Mouse (Mus musculus): Measurements from ENCODE around the gene Cep83. TPM values are rescaled to one million over a fixed set of nuclear protein-coding genes. Genes with fewer than 3 reads are reported as not detected.

Gene Cep83
- total and polyA plus RNA-seq, 2 experiments, result 1.4 to 5.7 TPM

GRCm38 (mm10) chr10:94823971-94824760 is 135.7 kb downstream of the Cep83 start:
- DNase-seq (ENCODE audit: extremely low read depth, low read depth, low spot score), result no peak
- Histone ChIP-seq H3K27ac (replicated peaks; ENCODE audit: insufficient read depth, low read depth, low read length) (no peak overlapping the region), H3K4me3 (ENCODE audit: insufficient read depth, low read depth, low read length) (no peak overlapping the region), H3K36me3 (ENCODE audit: control insufficient read depth, insufficient read depth, low read length) (no peaks in the 10 kb centered on the region), H3K9ac (ENCODE audit: low read depth, low read length) (no peak overlapping the region), H3K27me3 (ENCODE audit: control insufficient read depth, insufficient read depth, low read length) (no peaks in the 10 kb centered on the region), H3K79me2 (ENCODE audit: control insufficient read depth, insufficient read depth, low read length) (no peaks in the 10 kb centered on the region), H3K4me1 (ENCODE audit: control insufficient read depth, insufficient read depth, low read length) (no peaks in the 10 kb centered on the region)
- TF ChIP-seq CTCF (IDR thresholded peaks at IDR 0.05; ENCODE audit: low read depth, low read length), result no peak
- TF ChIP-seq POLR2A (IDR thresholded peaks at IDR 0.05; ENCODE audit: extremely low read depth, insufficient read depth, low read length), result no peak
- WGBS, result 85% methylated on average over 11 of the region's 11 CpGs

- no peak for DNase-seq (ENCODE audit: extremely low read depth, low read depth, low spot score)
- WGBS, result 95% methylated on average over 2 of the region's 2 CpGs
Observed at GRCm38 (mm10) chr10:94825951-94826350, 137.5 kb downstream of the Cep83 start.

GRCm38 (mm10) chr10:94826436-94826835 is 138.0 kb downstream of the Cep83 start:
- Histone ChIP-seq H3K79me2 (ENCODE audit: control insufficient read depth, insufficient read depth, low read length) (no peaks in the 10 kb centered on the region), H3K27me3 (ENCODE audit: control insufficient read depth, insufficient read depth, low read length) (no peaks in the 10 kb centered on the region), H3K9ac (ENCODE audit: low read depth, low read length) (no peak overlapping the region), H3K36me3 (ENCODE audit: control insufficient read depth, insufficient read depth, low read length) (no peaks in the 10 kb centered on the region), H3K27ac (replicated peaks; ENCODE audit: insufficient read depth, low read depth, low read length) (no peak overlapping the region), H3K4me3 (ENCODE audit: insufficient read depth, low read depth, low read length) (no peak overlapping the region), H3K4me1 (ENCODE audit: control insufficient read depth, insufficient read depth, low read length) (no peaks in the 10 kb centered on the region)
- TF ChIP-seq POLR2A (IDR thresholded peaks at IDR 0.05; ENCODE audit: extremely low read depth, insufficient read depth, low read length), result no peak
- TF ChIP-seq CTCF (IDR thresholded peaks at IDR 0.05; ENCODE audit: low read depth, low read length), result no peak
- no peak for DNase-seq (ENCODE audit: extremely low read depth, low read depth, low spot score)
- WGBS, result 93% methylated on average over 12 of the region's 12 CpGs

More at GRCm38 (mm10) chr10:94825951-94826350, 137.5 kb downstream of the Cep83 start:
- Histone ChIP-seq H3K9ac (ENCODE audit: low read depth, low read length) (no peak overlapping the region), H3K79me2 (ENCODE audit: control insufficient read depth, insufficient read depth, low read length) (no peaks in the 10 kb centered on the region), H3K27me3 (ENCODE audit: control insufficient read depth, insufficient read depth, low read length) (no peaks in the 10 kb centered on the region), H3K27ac (replicated peaks; ENCODE audit: insufficient read depth, low read depth, low read length) (no peak overlapping the region), H3K4me3 (ENCODE audit: insufficient read depth, low read depth, low read length) (no peak overlapping the region), H3K4me1 (ENCODE audit: control insufficient read depth, insufficient read depth, low read length) (no peaks in the 10 kb centered on the region), H3K36me3 (ENCODE audit: control insufficient read depth, insufficient read depth, low read length) (no peaks in the 10 kb centered on the region)
- TF ChIP-seq CTCF (IDR thresholded peaks at IDR 0.05; ENCODE audit: low read depth, low read length), result no peak
- TF ChIP-seq POLR2A (IDR thresholded peaks at IDR 0.05; ENCODE audit: extremely low read depth, insufficient read depth, low read length), result no peak

GRCm38 (mm10) chr10:94827325-94827724 is 138.9 kb downstream of the Cep83 start:
- DNase-seq (ENCODE audit: extremely low read depth, low read depth, low spot score), result no peak
- Histone ChIP-seq H3K4me3 (ENCODE audit: insufficient read depth, low read depth, low read length) (no peak overlapping the region), H3K27ac (replicated peaks; ENCODE audit: insufficient read depth, low read depth, low read length) (no peak overlapping the region), H3K36me3 (ENCODE audit: control insufficient read depth, insufficient read depth, low read length) (no peaks in the 10 kb centered on the region), H3K4me1 (ENCODE audit: control insufficient read depth, insufficient read depth, low read length) (no peaks in the 10 kb centered on the region), H3K9ac (ENCODE audit: low read depth, low read length) (no peak overlapping the region), H3K79me2 (ENCODE audit: control insufficient read depth, insufficient read depth, low read length) (no peaks in the 10 kb centered on the region), H3K27me3 (ENCODE audit: control insufficient read depth, insufficient read depth, low read length) (no peaks in the 10 kb centered on the region)
- TF ChIP-seq POLR2A (IDR thresholded peaks at IDR 0.05; ENCODE audit: extremely low read depth, insufficient read depth, low read length) (no peak), CTCF (IDR thresholded peaks at IDR 0.05; ENCODE audit: low read depth, low read length) (no peak)
- WGBS, result 86% methylated on average over 10 of the region's 10 CpGs

- TF ChIP-seq POLR2A (IDR thresholded peaks at IDR 0.05; ENCODE audit: extremely low read depth, insufficient read depth, low read length), result no peak
- no peak for TF ChIP-seq CTCF (IDR thresholded peaks at IDR 0.05; ENCODE audit: low read depth, low read length)
- no peaks in the 10 kb centered on the region for H3K36me3 ChIP-seq (ENCODE audit: control insufficient read depth, insufficient read depth, low read length)
- no peaks in the 10 kb centered on the region for H3K79me2 ChIP-seq (ENCODE audit: control insufficient read depth, insufficient read depth, low read length)
- no peak overlapping the region for H3K9ac ChIP-seq (ENCODE audit: low read depth, low read length)
- no peak overlapping the region for H3K27ac ChIP-seq (replicated peaks; ENCODE audit: insufficient read depth, low read depth, low read length)
- 90% methylated on average over 14 of the region's 14 CpGs for WGBS
- DNase-seq (ENCODE audit: extremely low read depth, low read depth, low spot score), result no peak
- H3K4me3 ChIP-seq (ENCODE audit: insufficient read depth, low read depth, low read length), result no peak overlapping the region
- H3K4me1 ChIP-seq (ENCODE audit: control insufficient read depth, insufficient read depth, low read length), result no peaks in the 10 kb centered on the region
- no peaks in the 10 kb centered on the region for H3K27me3 ChIP-seq (ENCODE audit: control insufficient read depth, insufficient read depth, low read length)
Observed at GRCm38 (mm10) chr10:94827890-94828733, 139.7 kb downstream of the Cep83 start.
